Mouse (Mus musculus): ENCODE measurements at regions not wholly inside any gene's neighbourhood (a gene's known extent, or its start where the extent isn't known, plus 50 kb on each side); places are given as distances from the start of the nearest gene placed in this dataset.

GRCm38 (mm10) chr12:58638260-58638659 lies 369.2 kb upstream of the Clec14a start:
- Histone ChIP-seq H3K27ac (no peak overlapping the region), H3K4me1 (peaks cover 16% of the 10 kb centered on the region), H3K36me3 (no peaks in the 10 kb centered on the region), H3K4me3 (no peak overlapping the region), H3K27me3 (ENCODE audit: low read depth, poor library complexity, severe bottlenecking) (no peaks in the 10 kb centered on the region), H3K9me3 (replicated peaks) (no peaks in the 10 kb centered on the region)
- whole genome bisulfite sequencing: 80% methylated on average over 3 of the region's 3 CpGs
- no peak for DNase-seq (ENCODE audit: low spot score)

GRCm38 (mm10) chr12:58632529-58632928 lies 363.4 kb upstream of the Clec14a start:
- no peaks in the 10 kb centered on the region for H3K36me3 ChIP-seq
- peaks cover 17% of the 10 kb centered on the region for H3K4me1 ChIP-seq
- no peak overlapping the region for H3K4me3 ChIP-seq
- WGBS: 87% methylated on average over 3 of the region's 3 CpGs
- H3K9me3 ChIP-seq (replicated peaks): no peaks in the 10 kb centered on the region
- no peak for DNase-seq (ENCODE audit: low spot score)
- no peak overlapping the region for H3K27ac ChIP-seq
- H3K27me3 ChIP-seq (ENCODE audit: low read depth, poor library complexity, severe bottlenecking): no peaks in the 10 kb centered on the region

GRCm38 (mm10) chr12:58628817-58629216 lies 359.7 kb upstream of the Clec14a start:
- Histone ChIP-seq H3K4me1 (peaks cover 9% of the 10 kb centered on the region), H3K9me3 (replicated peaks) (no peaks in the 10 kb centered on the region), H3K4me3 (no peak overlapping the region), H3K27me3 (ENCODE audit: low read depth, poor library complexity, severe bottlenecking) (no peaks in the 10 kb centered on the region), H3K27ac (no peak overlapping the region), H3K36me3 (no peaks in the 10 kb centered on the region)
- WGBS: 76% methylated on average over 5 of the region's 5 CpGs
- DNase-seq (ENCODE audit: low spot score): no peak

- Histone ChIP-seq H3K4me3 (no peak overlapping the region), H3K27ac (no peak overlapping the region), H3K9me3 (replicated peaks) (no peaks in the 10 kb centered on the region), H3K27me3 (ENCODE audit: low read depth, poor library complexity, severe bottlenecking) (no peaks in the 10 kb centered on the region), H3K36me3 (no peaks in the 10 kb centered on the region), H3K4me1 (peaks cover 9% of the 10 kb centered on the region)
- no peak for DNase-seq (ENCODE audit: low spot score)
- WGBS: 75% methylated on average over 2 of the region's 2 CpGs
Measured at GRCm38 (mm10) chr12:58625144-58625543, 356.1 kb upstream of the Clec14a start.

GRCm38 (mm10) chr12:58619508-58620310 lies 350.6 kb upstream of the Clec14a start:
- 88% methylated on average over 7 of the region's 7 CpGs for WGBS
- no peak overlapping the region for H3K4me3 ChIP-seq
- no peaks in the 10 kb centered on the region for H3K27me3 ChIP-seq (ENCODE audit: low read depth, poor library complexity, severe bottlenecking)
- H3K27ac ChIP-seq: no peak overlapping the region
- H3K36me3 ChIP-seq: no peaks in the 10 kb centered on the region
- DNase-seq (ENCODE audit: low spot score): no peak
- H3K4me1 ChIP-seq: no peaks in the 10 kb centered on the region
- no peaks in the 10 kb centered on the region for H3K9me3 ChIP-seq (replicated peaks)

GRCm38 (mm10) chr12:58594781-58595180 lies 325.7 kb upstream of the Clec14a start:
- no peak overlapping the region for H3K27ac ChIP-seq
- 93% methylated on average over 9 of the region's 9 CpGs for WGBS
- H3K27me3 ChIP-seq (ENCODE audit: low read depth, poor library complexity, severe bottlenecking): no peaks in the 10 kb centered on the region
- peaks cover 4% of the 10 kb centered on the region; the same call in 1 of the 2 replicates for H3K4me1 ChIP-seq
- H3K36me3 ChIP-seq: no peaks in the 10 kb centered on the region
- H3K9me3 ChIP-seq (replicated peaks): no peaks in the 10 kb centered on the region
- no peak for DNase-seq (ENCODE audit: low spot score)
- no peak overlapping the region for H3K4me3 ChIP-seq

- no peak overlapping the region for H3K27ac ChIP-seq
- H3K4me1 ChIP-seq: peaks cover 4% of the 10 kb centered on the region; the same call in 1 of the 2 replicates
Measured at GRCm38 (mm10) chr12:58591480-58591829, 322.4 kb upstream of the Clec14a start.

GRCm38 (mm10) chr12:58590547-58591479 lies 321.7 kb upstream of the Clec14a start:
- DNase-seq (ENCODE audit: low spot score): no peak
- Histone ChIP-seq H3K4me1 (peaks cover 4% of the 10 kb centered on the region; the same call in 1 of the 2 replicates), H3K4me3 (no peak overlapping the region), H3K9me3 (replicated peaks) (no peaks in the 10 kb centered on the region), H3K27me3 (ENCODE audit: low read depth, poor library complexity, severe bottlenecking) (no peaks in the 10 kb centered on the region), H3K36me3 (no peaks in the 10 kb centered on the region), H3K27ac (no peak overlapping the region)
- WGBS: 87% methylated on average over 7 of the region's 7 CpGs

More at GRCm38 (mm10) chr12:58591480-58591829, 322.4 kb upstream of the Clec14a start:
- no peak for DNase-seq (ENCODE audit: low spot score)
- no peaks in the 10 kb centered on the region for H3K9me3 ChIP-seq (replicated peaks)
- H3K36me3 ChIP-seq: no peaks in the 10 kb centered on the region
- 84% methylated on average over 3 of the region's 3 CpGs for WGBS
- H3K27me3 ChIP-seq (ENCODE audit: low read depth, poor library complexity, severe bottlenecking): no peaks in the 10 kb centered on the region
- no peak overlapping the region for H3K4me3 ChIP-seq

GRCm38 (mm10) chr12:58581811-58582572 lies 312.9 kb upstream of the Clec14a start:
- 95% methylated on average over 5 of the region's 5 CpGs for WGBS
- no peak for DNase-seq (ENCODE audit: low spot score)
- H3K27ac ChIP-seq: no peak overlapping the region
- H3K36me3 ChIP-seq: no peaks in the 10 kb centered on the region
- no peaks in the 10 kb centered on the region for H3K9me3 ChIP-seq (replicated peaks)
- H3K27me3 ChIP-seq (ENCODE audit: low read depth, poor library complexity, severe bottlenecking): no peaks in the 10 kb centered on the region
- H3K4me3 ChIP-seq: no peak overlapping the region
- no peaks in the 10 kb centered on the region for H3K4me1 ChIP-seq

GRCm38 (mm10) chr12:58569056-58569455 lies 300.0 kb upstream of the Clec14a start:
- Histone ChIP-seq H3K36me3 (no peaks in the 10 kb centered on the region), H3K4me1 (no peaks in the 10 kb centered on the region), H3K27me3 (ENCODE audit: low read depth, poor library complexity, severe bottlenecking) (no peaks in the 10 kb centered on the region), H3K9me3 (replicated peaks) (no peaks in the 10 kb centered on the region), H3K27ac (no peak overlapping the region), H3K4me3 (no peak overlapping the region)
- DNase-seq (ENCODE audit: low spot score): no peak
- WGBS: 98% methylated on average over 1 of the region's 1 CpGs

GRCm38 (mm10) chr12:58560840-58561239 lies 291.8 kb upstream of the Clec14a start:
- Histone ChIP-seq H3K36me3 (no peaks in the 10 kb centered on the region), H3K27me3 (ENCODE audit: low read depth, poor library complexity, severe bottlenecking) (no peaks in the 10 kb centered on the region), H3K9me3 (replicated peaks) (no peaks in the 10 kb centered on the region), H3K4me1 (no peaks in the 10 kb centered on the region), H3K27ac (no peak overlapping the region), H3K4me3 (no peak overlapping the region)
- no peak for DNase-seq (ENCODE audit: low spot score)
- 93% methylated on average over 5 of the region's 5 CpGs for WGBS

GRCm38 (mm10) chr12:58559833-58560232 lies 290.7 kb upstream of the Clec14a start:
- Histone ChIP-seq H3K4me3 (no peak overlapping the region), H3K9me3 (replicated peaks) (no peaks in the 10 kb centered on the region), H3K4me1 (no peaks in the 10 kb centered on the region), H3K36me3 (no peaks in the 10 kb centered on the region), H3K27me3 (ENCODE audit: low read depth, poor library complexity, severe bottlenecking) (no peaks in the 10 kb centered on the region), H3K27ac (no peak overlapping the region)
- DNase-seq (ENCODE audit: low spot score): no peak
- WGBS: 64% methylated on average over 1 of the region's 1 CpGs
